Mouse (Mus musculus) hindbrain, embryonic 11.5 days (tissue): ENCODE measurements around the gene Shc4. TPM values are rescaled to one million over a fixed set of nuclear protein-coding genes. Genes with fewer than 3 reads are reported as not detected.

ENCODE experiments used
- ATAC-seq: fragments of 200-750 bp; cut with Nextera tagmentation; 2 replicates; pipeline ENCODE4 v1.8.0; 2017; ENCODE audit warnings: mild to moderate bottlenecking, moderate TSS enrichment, moderate library complexity; ENCODE audit not compliant: low FRiP score
- DNase-seq: peaks from one replicate; pipeline ENCODE4 v3.0.0-alpha.2; 2015; ENCODE audit warnings: low spot score
- H3K27ac ChIP-seq: fragments of 300-500 bp; sonication (generic); 2 replicates; pipeline ENCODE4 v1.5.1; 2014; ENCODE audit warnings: mild to moderate bottlenecking, low read depth, low read length
- H3K27me3 ChIP-seq: fragments of 300-500 bp; sonication (generic); 2 replicates; pipeline ENCODE4 v1.6.1; 2014; ENCODE audit warnings: mild to moderate bottlenecking, low read length, moderate library complexity, mixed read lengths; ENCODE audit not compliant: control insufficient read depth, insufficient read depth
- H3K36me3 ChIP-seq: fragments of 300-500 bp; sonication (generic); 2 replicates; pipeline ENCODE4 v1.6.1; 2014; ENCODE audit warnings: mild to moderate bottlenecking, low read length, moderate library complexity, mixed read lengths; ENCODE audit not compliant: control insufficient read depth, insufficient read depth
- H3K4me1 ChIP-seq: fragments of 300-500 bp; sonication (generic); replicated peaks from 2 replicates; pipeline ENCODE4 v1.6.1; 2014; ENCODE audit warnings: low read length, mixed read lengths; ENCODE audit not compliant: control insufficient read depth, insufficient read depth
- H3K4me2 ChIP-seq: fragments of 300-500 bp; sonication (generic); replicated peaks from 2 replicates; pipeline ENCODE4 v1.6.1; 2014; ENCODE audit warnings: mild to moderate bottlenecking, low read depth, low read length
- H3K4me3 ChIP-seq: fragments of 300-500 bp; sonication (generic); 2 replicates; pipeline ENCODE4 v1.5.1; 2014; ENCODE audit warnings: low read depth, low read length
- H3K9ac ChIP-seq: fragments of 300-500 bp; sonication (generic); 2 replicates; pipeline ENCODE4 v1.6.1; 2014; ENCODE audit warnings: low read depth, low read length
- H3K9me3 ChIP-seq: fragments of 300-500 bp; sonication (generic); 2 replicates; pipeline ENCODE4 v1.6.1; 2016; ENCODE audit warnings: low read length; ENCODE audit not compliant: control insufficient read depth
- WGBS: fragments of 180-500 bp; shearing (Covaris S2); extraction: QIAGEN DNeasy Blood & Tissue Kit; methylation state at CpG from one replicate; pipeline ENCODE4 v1.1.7; 2014; 5-methylcytosine and 5-hydroxymethylcytosine counted together
- polyA plus RNA-seq: library from polyadenylated mRNA; unstranded; fragments of >200 nt; fragmentation: Nextera tagmentation; extraction: Ambion mirVana; gene quantifications from 2 replicates; pipeline ENCODE4 v1.2.1, GENCODE M21; 2014

The Shc4 gene
- 1.8 and 2.6 TPM in 2 replicates for polyA plus RNA-seq

GRCm38 (mm10) chr2:125724086-125724430 is at the start of gene Shc4:
TSS of gene Shc4 (minus strand) at chr2:125724148.
- Histone ChIP-seq H3K27me3 (peaks cover 24% of the 10 kb centered on the region), H3K9ac (peak within 1 kb of the TSS; percentile 58), H3K9me3 (no peaks in the 10 kb centered on the region), H3K27ac (no peak within 1 kb of the TSS), H3K4me2 (peak within 1 kb of the TSS; percentile 100), H3K36me3 (no peaks in the 10 kb centered on the region), H3K4me3 (peak within 1 kb of the TSS; percentile 44), H3K4me1 (peaks cover 2% of the 10 kb centered on the region; the same call in 1 of the 2 replicates)
- ATAC-seq, result peak; percentile 92
- DNase-seq, result no peak
- 0% methylated on average over 15 of the region's 15 CpGs for WGBS

DNA sequence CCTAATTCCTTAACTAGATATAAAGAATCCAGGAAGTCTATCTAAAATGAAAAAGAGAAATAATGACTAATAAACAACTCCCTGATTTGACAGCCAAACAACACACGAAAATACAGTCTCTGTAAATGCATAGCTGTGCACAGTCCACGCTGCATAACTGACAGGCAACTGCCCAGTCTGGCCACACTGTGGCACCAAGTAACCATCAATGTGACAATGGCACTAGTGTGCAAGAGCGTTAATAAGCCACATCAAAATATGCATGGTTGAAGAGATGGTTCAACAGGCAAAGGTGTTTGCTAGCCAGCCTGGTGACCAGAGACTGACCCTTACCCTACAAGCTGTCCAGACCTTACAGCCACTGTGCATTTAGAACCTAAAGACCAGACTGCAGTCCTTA is 41.1 kb upstream of the Shc4 start:
- H3K27me3 ChIP-seq, result no peaks in the 10 kb centered on the region
- H3K9me3 ChIP-seq, result no peaks in the 10 kb centered on the region
- WGBS, result 87% methylated on average over 3 of the region's 3 CpGs
- no peaks in the 10 kb centered on the region for H3K4me1 ChIP-seq
- no peak for ATAC-seq
- H3K9ac ChIP-seq, result no peak overlapping the region
- H3K4me3 ChIP-seq, result no peak overlapping the region
- no peak overlapping the region for H3K4me2 ChIP-seq
- peak; percentile 9 for DNase-seq
- no peaks in the 10 kb centered on the region for H3K36me3 ChIP-seq
- no peak overlapping the region for H3K27ac ChIP-seq

GRCm38 (mm10) chr2:125764531-125764930 is 40.6 kb upstream of the Shc4 start:
- no peak overlapping the region for H3K4me2 ChIP-seq
- no peaks in the 10 kb centered on the region for H3K36me3 ChIP-seq
- H3K4me1 ChIP-seq, result no peaks in the 10 kb centered on the region
- H3K27me3 ChIP-seq, result no peaks in the 10 kb centered on the region
- no peak for DNase-seq
- H3K27ac ChIP-seq, result no peak overlapping the region
- no peak overlapping the region for H3K4me3 ChIP-seq
- H3K9ac ChIP-seq, result no peak overlapping the region
- WGBS, result 94% methylated on average over 5 of the region's 5 CpGs
- no peaks in the 10 kb centered on the region for H3K9me3 ChIP-seq
- ATAC-seq, result no peak

GRCm38 (mm10) chr2:125749330-125749729 is 25.4 kb upstream of the Shc4 start:
- Histone ChIP-seq H3K9me3 (no peaks in the 10 kb centered on the region), H3K4me2 (no peak overlapping the region), H3K27me3 (no peaks in the 10 kb centered on the region), H3K4me1 (no peaks in the 10 kb centered on the region), H3K27ac (no peak overlapping the region), H3K4me3 (no peak overlapping the region), H3K9ac (no peak overlapping the region), H3K36me3 (peaks cover 10% of the 10 kb centered on the region)
- ATAC-seq (no peak), DNase-seq (no peak)
- WGBS, result 89% methylated on average over 2 of the region's 2 CpGs

- Histone ChIP-seq H3K27me3 (no peaks in the 10 kb centered on the region), H3K9ac (no peak overlapping the region), H3K4me2 (no peak overlapping the region), H3K4me1 (no peaks in the 10 kb centered on the region), H3K27ac (no peak overlapping the region), H3K4me3 (no peak overlapping the region), H3K36me3 (peaks cover 13% of the 10 kb centered on the region), H3K9me3 (no peaks in the 10 kb centered on the region)
- ATAC-seq (no peak), DNase-seq (no peak)
- 88% methylated on average over 6 of the region's 6 CpGs for WGBS
Observed at GRCm38 (mm10) chr2:125739338-125739737, 15.4 kb upstream of the Shc4 start.

- DNase-seq, result no peak
- 72% methylated on average over 5 of the region's 5 CpGs for WGBS
- Histone ChIP-seq H3K27ac (no peak overlapping the region), H3K4me2 (no peak overlapping the region), H3K27me3 (no peaks in the 10 kb centered on the region), H3K9me3 (no peaks in the 10 kb centered on the region), H3K36me3 (peaks cover 9% of the 10 kb centered on the region), H3K4me3 (no peak overlapping the region), H3K4me1 (no peaks in the 10 kb centered on the region), H3K9ac (no peak overlapping the region)
- ATAC-seq, result no peak
Observed at GRCm38 (mm10) chr2:125738718-125739117, 14.8 kb upstream of the Shc4 start.

GRCm38 (mm10) chr2:125736025-125736343 is 12.0 kb upstream of the Shc4 start:
- no peak overlapping the region for H3K4me3 ChIP-seq
- H3K27ac ChIP-seq, result no peak overlapping the region
- ATAC-seq, result no peak

GRCm38 (mm10) chr2:125735333-125736024 is 11.5 kb upstream of the Shc4 start:
- Histone ChIP-seq H3K27ac (no peak overlapping the region), H3K27me3 (no peaks in the 10 kb centered on the region), H3K9me3 (no peaks in the 10 kb centered on the region), H3K4me3 (no peak overlapping the region), H3K4me1 (0 out of 2 replicates have a peak, but pooled peaks cover 2% of the 10 kb centered on the region), H3K4me2 (no peak overlapping the region), H3K36me3 (peaks cover 4% of the 10 kb centered on the region), H3K9ac (no peak overlapping the region)
- no peak for DNase-seq
- ATAC-seq, result no peak
- 69% methylated on average over 2 of the region's 2 CpGs for WGBS

More at GRCm38 (mm10) chr2:125736025-125736343, 12.0 kb upstream of the Shc4 start:
- Histone ChIP-seq H3K9ac (no peak overlapping the region), H3K9me3 (no peaks in the 10 kb centered on the region), H3K4me1 (0 out of 2 replicates have a peak, but pooled peaks cover 2% of the 10 kb centered on the region), H3K36me3 (peaks cover 7% of the 10 kb centered on the region), H3K27me3 (no peaks in the 10 kb centered on the region), H3K4me2 (no peak overlapping the region)
- no peak for DNase-seq

DNA sequence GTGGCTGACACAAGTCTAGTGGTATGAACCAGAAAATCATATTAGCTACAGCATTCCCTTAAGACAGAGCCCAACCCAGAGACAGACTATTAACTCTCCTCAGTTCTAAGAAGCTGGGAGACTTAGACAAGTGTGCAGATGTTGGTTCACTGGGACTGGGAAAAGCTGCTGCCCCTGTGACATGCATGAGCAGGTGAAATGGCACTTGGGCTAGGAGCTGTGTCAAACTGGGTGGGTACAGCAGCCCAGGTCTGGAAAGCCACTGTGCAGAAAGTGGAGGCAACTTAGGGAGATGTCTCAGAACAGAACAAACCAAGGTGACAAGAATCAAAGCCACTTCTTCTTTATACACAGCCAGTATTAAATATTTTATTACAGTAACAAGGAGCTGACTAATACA is 10.8 kb upstream of the Shc4 start:
- ATAC-seq, result no peak

More for the DNA sequence above, 10.8 kb upstream of the Shc4 start:
- no peak overlapping the region for H3K27ac ChIP-seq
- H3K9me3 ChIP-seq, result no peaks in the 10 kb centered on the region
- no peaks in the 10 kb centered on the region for H3K36me3 ChIP-seq
- no peak overlapping the region for H3K4me2 ChIP-seq
- no peak overlapping the region for H3K9ac ChIP-seq
- no peak for DNase-seq
- 0 out of 2 replicates have a peak, but pooled peaks cover 2% of the 10 kb centered on the region for H3K4me1 ChIP-seq
- no peaks in the 10 kb centered on the region for H3K27me3 ChIP-seq
- no peak overlapping the region for H3K4me3 ChIP-seq
